Mouse (Mus musculus) forebrain, embryonic 14.5 days (tissue): ENCODE results near the gene Zfp324. TPM values are rescaled to one million over a fixed set of nuclear protein-coding genes. Genes with fewer than 3 reads are reported as not detected.
A peak's percentile ranks its signal among the peaks of the same experiment; 100 is the strongest.

Experiments
- ATAC-seq: fragments of 200-750 bp; cut with Nextera tagmentation; 2 replicates; pipeline ENCODE4 v1.8.0; 2017; ENCODE audit warnings: mild to moderate bottlenecking, moderate library complexity
- DNase-seq: peaks from one replicate; pipeline ENCODE4 v3.0.0-alpha.2; 2015; ENCODE audit warnings: low spot score
- H3K27ac ChIP-seq: fragments of 300-500 bp; sonication (generic); 2 replicates; pipeline ENCODE4 v1.5.1; 2014; ENCODE audit warnings: low read depth, mild to moderate bottlenecking, control low read depth, low read length, moderate library complexity
- H3K27me3 ChIP-seq: fragments of 300-500 bp; sonication (generic); replicated peaks from 2 replicates; pipeline ENCODE4 v1.6.1; 2014; ENCODE audit warnings: low read length, control low read depth, mixed read lengths; ENCODE audit not compliant: control insufficient read depth, insufficient read depth
- H3K36me3 ChIP-seq: fragments of 300-500 bp; sonication (generic); 2 replicates; pipeline ENCODE4 v1.6.1; 2014; ENCODE audit warnings: low read length, control low read depth; ENCODE audit not compliant: control insufficient read depth, insufficient read depth
- H3K4me1 ChIP-seq: fragments of 300-500 bp; sonication (generic); 2 replicates; pipeline ENCODE4 v1.6.1; 2014; ENCODE audit warnings: antibody characterized with exemption, low read length, control low read depth; ENCODE audit not compliant: control insufficient read depth, insufficient read depth
- H3K4me2 ChIP-seq: fragments of 300-500 bp; sonication (generic); 2 replicates; pipeline ENCODE4 v1.6.1; 2014; ENCODE audit warnings: mild to moderate bottlenecking, control low read depth, low read length
- H3K4me3 ChIP-seq: fragments of 300-500 bp; sonication (generic); 2 replicates; pipeline ENCODE4 v1.5.1; 2014; ENCODE audit warnings: low read depth, low read length, control low read depth
- H3K9ac ChIP-seq: fragments of 300-500 bp; sonication (generic); 2 replicates; pipeline ENCODE4 v1.6.1; 2014; ENCODE audit warnings: mild to moderate bottlenecking, low read length, control low read depth, moderate library complexity
- H3K9me3 ChIP-seq: fragments of 300-500 bp; sonication (generic); replicated peaks from 2 replicates; pipeline ENCODE4 v1.6.1; 2016; ENCODE audit warnings: low read length, control low read depth, mixed read lengths; ENCODE audit not compliant: control insufficient read depth
- WGBS: fragments of 180-500 bp; shearing (Covaris S2); extraction: QIAGEN DNeasy Blood & Tissue Kit; methylation state at CpG from one replicate; pipeline ENCODE4 v1.1.7; 2014; 5-methylcytosine and 5-hydroxymethylcytosine counted together
- polyA plus RNA-seq: library from polyadenylated mRNA; unstranded; fragments of >200 nt; fragmentation: Nextera tagmentation; extraction: Ambion mirVana; gene quantifications from 2 replicates; pipeline ENCODE4 v1.2.1, GENCODE M21; 2014

The Zfp324 gene
- polyA plus RNA-seq, 1 experiment from 2014 or later, result 10.1 TPM

DNA sequence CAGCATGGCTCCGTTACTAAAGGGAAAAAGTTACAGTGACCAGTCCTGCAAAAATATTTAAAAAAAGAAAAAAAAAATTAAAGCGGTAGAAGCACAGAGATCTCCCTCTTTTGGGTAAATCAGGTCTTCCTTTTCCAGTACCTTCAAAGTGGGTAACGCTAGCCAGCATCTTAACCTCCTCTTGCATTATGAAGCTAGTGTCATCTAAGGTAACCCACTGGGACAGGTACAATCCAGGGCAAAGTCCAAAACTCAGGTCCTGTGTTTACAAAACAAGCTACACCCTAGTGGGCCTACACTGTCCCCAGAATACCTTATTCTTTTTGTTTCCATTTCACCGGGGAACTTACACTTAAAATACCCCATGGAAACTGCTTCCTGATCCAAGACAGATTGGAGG, 48.0 kb downstream of the Zfp324 start:
- H3K9ac ChIP-seq, result no peak overlapping the region
- H3K4me2 ChIP-seq, result no peak overlapping the region
- H3K36me3 ChIP-seq, result no peaks in the 10 kb centered on the region
- 72% methylated on average over 4 of the region's 4 CpGs for WGBS
- H3K4me3 ChIP-seq, result no peak overlapping the region
- no peak overlapping the region for H3K27ac ChIP-seq
- DNase-seq (no peak), ATAC-seq (no peak)
- no peaks in the 10 kb centered on the region for H3K9me3 ChIP-seq
- H3K4me1 ChIP-seq, result peaks cover 8% of the 10 kb centered on the region; the same call in 1 of the 2 replicates
- no peaks in the 10 kb centered on the region for H3K27me3 ChIP-seq

DNA sequence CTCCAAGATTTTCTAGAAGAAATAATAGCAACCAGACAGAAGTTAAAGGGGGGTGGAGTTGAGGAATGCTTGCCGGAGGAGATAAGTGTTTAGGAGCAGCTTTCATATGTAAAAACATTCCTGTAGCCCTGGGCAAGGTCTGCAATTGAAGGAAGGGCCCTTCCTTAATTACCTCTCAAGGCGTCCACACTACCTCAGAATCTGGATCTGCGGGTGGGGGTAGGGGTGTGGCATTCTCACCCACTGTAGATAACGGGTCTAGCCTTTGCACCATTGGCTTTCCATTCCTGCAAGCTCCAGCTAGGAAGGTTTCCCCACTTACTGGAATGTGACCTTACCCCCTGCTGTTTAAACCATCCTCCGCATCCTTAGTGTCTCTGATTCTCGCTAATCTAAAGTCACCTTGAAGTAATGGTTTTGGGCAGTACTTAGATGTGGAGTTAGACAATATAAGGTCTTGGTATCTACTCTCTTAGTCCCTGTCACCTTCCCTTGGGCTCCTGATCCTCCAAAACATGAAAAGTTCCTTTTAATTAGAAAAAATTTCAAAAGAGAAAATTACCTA, 48.7 kb downstream of the Zfp324 start:
- no peak overlapping the region for H3K4me3 ChIP-seq
- ATAC-seq, result no peak
- H3K4me1 ChIP-seq, result peaks cover 6% of the 10 kb centered on the region; the same call in 1 of the 2 replicates
- no peak overlapping the region for H3K4me2 ChIP-seq
- H3K36me3 ChIP-seq, result no peaks in the 10 kb centered on the region
- no peak for DNase-seq
- H3K27me3 ChIP-seq, result no peaks in the 10 kb centered on the region
- H3K9ac ChIP-seq, result no peak overlapping the region
- no peaks in the 10 kb centered on the region for H3K9me3 ChIP-seq
- no peak overlapping the region for H3K27ac ChIP-seq
- 47% methylated on average over 6 of the region's 6 CpGs for WGBS

DNA sequence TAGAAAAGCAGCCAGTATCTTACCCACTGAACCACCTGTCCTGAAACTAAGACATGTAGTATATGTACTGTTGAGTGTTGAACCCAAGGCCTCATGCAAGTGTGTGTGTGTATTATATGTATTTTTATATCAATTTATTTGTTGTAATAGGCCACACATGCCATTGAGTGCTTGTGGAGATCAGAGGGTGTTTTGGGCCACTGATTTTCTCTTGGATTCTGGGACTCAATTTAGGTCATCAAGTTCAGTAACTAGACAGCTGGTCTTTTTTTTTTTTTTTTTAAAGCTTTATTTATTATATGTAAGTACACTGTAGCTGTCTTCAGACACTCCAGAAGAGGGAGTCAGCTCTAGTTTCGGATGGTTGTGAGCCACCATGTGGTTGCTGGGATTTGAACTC, 49.6 kb downstream of the Zfp324 start:
- no peak for ATAC-seq
- Histone ChIP-seq H3K4me2 (no peak overlapping the region), H3K36me3 (no peaks in the 10 kb centered on the region), H3K4me1 (peaks cover 5% of the 10 kb centered on the region; the same call in 1 of the 2 replicates), H3K27ac (no peak overlapping the region), H3K4me3 (no peak overlapping the region), H3K9me3 (no peaks in the 10 kb centered on the region), H3K27me3 (no peaks in the 10 kb centered on the region), H3K9ac (no peak overlapping the region)
- 75% methylated on average over 1 of the region's 1 CpGs for WGBS
- no peak for DNase-seq

DNA sequence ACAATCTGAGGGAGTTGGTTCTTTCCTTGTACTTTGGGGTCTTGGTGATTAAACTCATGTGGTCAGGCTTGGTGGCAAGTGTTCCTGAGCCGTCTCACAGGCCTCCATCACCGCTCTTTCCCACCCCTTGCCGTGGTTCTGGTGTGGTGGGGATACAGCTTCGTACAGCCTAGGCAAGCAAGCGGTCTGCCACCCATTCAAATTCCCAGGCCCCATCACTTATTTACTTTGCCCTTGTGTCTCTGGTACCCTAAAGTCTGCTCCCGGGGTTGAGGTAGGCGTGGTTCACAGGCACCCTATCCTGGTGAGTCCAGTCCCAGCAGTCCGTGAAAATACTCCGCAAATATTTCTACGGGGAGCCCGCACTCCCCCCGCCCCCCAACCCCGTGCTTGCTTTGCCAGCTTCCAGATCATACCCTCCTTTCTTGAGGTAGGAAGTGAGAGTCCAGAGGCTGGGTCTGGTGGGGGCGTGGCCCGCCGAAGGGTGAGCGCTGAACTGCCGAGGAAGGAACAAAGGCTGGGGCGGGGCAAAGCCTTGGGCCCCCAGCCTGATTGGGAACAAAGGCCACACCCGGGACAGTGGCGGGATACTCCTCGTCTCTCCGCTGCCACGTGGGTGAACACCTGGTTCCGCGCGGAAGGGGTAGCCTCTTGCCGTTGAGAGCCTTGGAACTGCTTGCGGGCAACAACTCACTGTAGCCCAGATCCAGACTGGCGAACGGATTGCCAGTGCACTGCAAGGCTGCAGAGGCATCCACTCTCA, 57.3 kb downstream of the Zfp324 start:
- Histone ChIP-seq H3K4me3 (peak overlapping the region; percentile 92), H3K4me2 (peak overlapping the region; percentile 87), H3K9me3 (no peaks in the 10 kb centered on the region), H3K9ac (peak overlapping the region; percentile 70), H3K4me1 (peaks cover 11% of the 10 kb centered on the region), H3K27me3 (no peaks in the 10 kb centered on the region), H3K27ac (peak overlapping the region; percentile 99), H3K36me3 (peaks cover 27% of the 10 kb centered on the region)
- WGBS, result 4% methylated on average over 31 of the region's 31 CpGs
- ATAC-seq (peak; percentile 43), DNase-seq (peak; percentile 85)

Other genes starting within 250 kb of the Zfp324 start
- gene Vmn2r56, start 230.8 kb upstream of the Zfp324 start, polyA plus RNA-seq, result not detected in 2 replicates
- 15.7 and 20.6 TPM in 2 replicates for gene Zscan18, start 162.2 kb upstream of the Zfp324 start, polyA plus RNA-seq
- gene Zfp329, start 147.0 kb upstream of the Zfp324 start, polyA plus RNA-seq, result 16.1 and 23.6 TPM in 2 replicates
- gene Zfp110, start 131.1 kb upstream of the Zfp324 start, polyA plus RNA-seq, result 29.7 and 38.8 TPM in 2 replicates
- 8.9 and 10.5 TPM in 2 replicates for gene Zfp128, start 84.7 kb upstream of the Zfp324 start, polyA plus RNA-seq
- gene Zscan22, start 68.0 kb upstream of the Zfp324 start, polyA plus RNA-seq, result 15.4 and 16.3 TPM in 2 replicates
- 740 and 1,089 TPM in 2 replicates for gene Rps5, start 43.5 kb upstream of the Zfp324 start, polyA plus RNA-seq
- 0.48 and 0.57 TPM in 2 replicates for gene Rnf225, start 38.4 kb upstream of the Zfp324 start, polyA plus RNA-seq
- gene Zfp446, start 12.0 kb downstream of the Zfp324 start, polyA plus RNA-seq, result 4.5 and 4.9 TPM in 2 replicates
- gene Slc27a5, start 32.4 kb downstream of the Zfp324 start, polyA plus RNA-seq, result 0.10 TPM in 1 of 2 replicates, not detected in the other
- gene Trim28, start 33.3 kb downstream of the Zfp324 start, polyA plus RNA-seq, result 266 and 317 TPM in 2 replicates
- 34.7 and 41.1 TPM in 2 replicates for gene Zbtb45, start 44.2 kb downstream of the Zfp324 start, polyA plus RNA-seq
- 189 and 215 TPM in 2 replicates for gene Chmp2a, start 69.0 kb downstream of the Zfp324 start, polyA plus RNA-seq
- 73.4 and 77.9 TPM in 2 replicates for gene Ube2m, start 72.4 kb downstream of the Zfp324 start, polyA plus RNA-seq
- gene Mzf1, start 88.9 kb downstream of the Zfp324 start, polyA plus RNA-seq, result 4.0 and 6.3 TPM in 2 replicates
- gene Vmn1r85, start 129.3 kb downstream of the Zfp324 start, polyA plus RNA-seq, result 0.04 and 0.06 TPM in 2 replicates
- not detected in 2 replicates for gene Vmn1r86, start 154.1 kb downstream of the Zfp324 start, polyA plus RNA-seq
- gene Vmn1r87, start 174.3 kb downstream of the Zfp324 start, polyA plus RNA-seq, result not detected in 2 replicates
- gene Vmn1r88, start 193.7 kb downstream of the Zfp324 start, polyA plus RNA-seq, result not detected in 2 replicates
- not detected in 2 replicates for gene Vmn1r89, start 247.2 kb downstream of the Zfp324 start, polyA plus RNA-seq